Mouse (Mus musculus): ENCODE measurements at regions not wholly inside any gene's neighbourhood (a gene's known extent, or its start where the extent isn't known, plus 50 kb on each side); places are given as distances from the start of the nearest gene placed in this dataset.

DNA sequence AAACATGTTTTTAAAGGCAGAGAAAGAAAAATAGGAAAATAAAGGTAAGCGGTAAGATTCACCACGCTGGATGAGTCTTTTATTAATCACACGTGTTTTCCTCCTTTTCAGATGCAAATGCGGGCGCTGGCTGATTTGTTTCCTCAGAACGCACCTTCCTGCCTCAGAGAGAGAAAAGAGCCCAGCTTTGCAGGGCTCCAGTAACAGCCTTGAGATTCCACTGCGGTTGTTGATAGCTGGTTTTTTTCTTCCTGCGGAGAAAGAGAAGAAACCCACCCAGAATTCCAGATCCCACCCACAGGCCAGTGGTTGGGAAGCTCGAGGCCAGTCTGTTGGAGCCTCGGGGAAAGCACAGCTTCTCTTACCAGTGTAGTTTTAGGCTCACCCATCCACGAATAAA lies 68.6 kb upstream of the Spaca7 start:
- TF ChIP-seq CTCF (IDR thresholded peaks at IDR 0.05) (no peak), EP300 (IDR thresholded peaks at IDR 0.05) (no peak)
